Mouse (Mus musculus) CH12.LX (cell line): ENCODE results near the gene Slc25a11.

Experiments
- CTCF ChIP-seq, 2 experiments: IDR thresholded peaks in 1 of 2; conservative IDR thresholded peaks in 1 of 2; 2 replicates each; pipeline ENCODE4 v1.5.1; 2011 to 2012; ENCODE audit warnings: low read depth in 2 of 2, low read length in 2 of 2, improper control_type of control experiment in 1 of 2, inconsistent platforms in 1 of 2, mild to moderate bottlenecking in 1 of 2, moderate library complexity in 1 of 2
- IRF4 ChIP-seq: IDR thresholded peaks from 2 replicates; pipeline ENCODE4 v1.6.1; 2014; ENCODE audit warnings: low read depth, mild to moderate bottlenecking, inconsistent platforms, low read length, improper control_type of control experiment
- MAX ChIP-seq: IDR thresholded peaks from 2 replicates; pipeline ENCODE4 v1.6.1; 2011; ENCODE audit warnings: low read length, improper control_type of control experiment
- NELFE ChIP-seq: IDR thresholded peaks from 2 replicates; pipeline ENCODE4 v1.6.1; 2011; ENCODE audit warnings: low read depth, low read length, improper control_type of control experiment
- POLR2A ChIP-seq: IDR thresholded peaks from 2 replicates; pipeline ENCODE4 v1.6.1; 2011; ENCODE audit warnings: low read depth, mild to moderate bottlenecking, improper control_type of control experiment, low read length
- POLR2AphosphoS2 ChIP-seq: IDR thresholded peaks from 2 replicates; pipeline ENCODE4 v1.6.1; 2011; ENCODE audit warnings: low read depth, low read length, improper control_type of control experiment
- ZMIZ1 ChIP-seq: IDR thresholded peaks from 2 replicates; pipeline ENCODE4 v1.6.1; 2012; ENCODE audit warnings: low read depth, mild to moderate bottlenecking, inconsistent platforms, low read length, improper control_type of control experiment

- TF ChIP-seq CTCF (conservative IDR thresholded peaks at IDR 0.05 in 1 of 2, IDR thresholded peaks at IDR 0.05 in 1 of 2; ENCODE audit: low read depth in 2 of 2, low read length in 2 of 2) (no peak), POLR2A (peak; percentile 61), ZMIZ1 (no peak), MAX (no peak), POLR2AphosphoS2 (peak; percentile 71), NELFE (no peak), IRF4 (peak; percentile 70)
Measured at GRCm38 (mm10) chr11:70650322-70651175, 3.3 kb upstream of the Slc25a11 start.
